In genomic region chr9:34795226-34795625, GRCm38 (mm10) we compare ENCODE assay signal across 16 mouse cellular contexts.
DNase-seq lines count a peak whose midpoint lies in the region; TF ChIP-seq lines count a peak whose summit lies in the region.
"Had no signal": no experiment of that assay in that cellular context is flagged by ENCODE, and none has a peak within 500 bp of the region (broad histone marks: within the 10 kb centered on the region; RNA-seq: fewer than 3 reads in every experiment).

No protein-coding gene starts in this region.

- H3K4me1 ChIP-seq in heart, adult 2 months (ENCODE audit: control insufficient read depth, insufficient read depth, low read length): peaks cover 4% of the 10 kb centered on the region
- H3K4me1 ChIP-seq in heart, embryonic 10.5 days: no peaks in the 10 kb centered on the region
- peaks cover 22% of the 10 kb centered on the region; the same call in 1 of the 2 replicates for H3K4me1 ChIP-seq in brown adipose tissue, adult 24 weeks (ENCODE audit: control insufficient read depth, insufficient read depth, insufficient read length, low read length)
- peaks cover 29% of the 10 kb centered on the region for H3K4me1 ChIP-seq in embryonic facial prominence, embryonic 10.5 days
- H3K4me1 ChIP-seq: embryonic facial prominence, embryonic 13.5 days had no signal

- no peaks in the 10 kb centered on the region for H3K27me3 ChIP-seq in heart, adult 2 months (ENCODE audit: control insufficient read depth, insufficient read depth, low read length)
- H3K27me3 ChIP-seq in heart, embryonic 10.5 days (ENCODE audit: insufficient read depth, poor library complexity, severe bottlenecking): no peaks in the 10 kb centered on the region
- no peaks in the 10 kb centered on the region for H3K27me3 ChIP-seq in embryonic facial prominence, embryonic 10.5 days (replicated peaks; ENCODE audit: low read depth, poor library complexity, severe bottlenecking)
- H3K27me3 ChIP-seq: embryonic facial prominence, embryonic 13.5 days; hindbrain, embryonic 15.5 days had no signal

- peaks cover 3% of the 10 kb centered on the region for H3K36me3 ChIP-seq in heart, adult 2 months (ENCODE audit: control insufficient read depth, insufficient read depth, low read length)
- H3K36me3 ChIP-seq in heart, embryonic 10.5 days: no peaks in the 10 kb centered on the region
- no peaks in the 10 kb centered on the region for H3K36me3 ChIP-seq in embryonic facial prominence, embryonic 10.5 days (replicated peaks)
- H3K36me3 ChIP-seq: embryonic facial prominence, embryonic 13.5 days; hindbrain, embryonic 15.5 days had no signal

- no peaks in the 10 kb centered on the region for H3K79me2 ChIP-seq in heart, adult 2 months (replicated peaks; ENCODE audit: control insufficient read depth, insufficient read depth, low read length)

- 44% methylated on average over 4 of the region's 4 CpGs for WGBS in heart, adult 2 months
- 63% methylated on average over 4 of the region's 4 CpGs for WGBS in heart, embryonic 10.5 days
- 36% methylated on average over 4 of the region's 4 CpGs for WGBS in embryonic facial prominence, embryonic 10.5 days

- no peak for TF ChIP-seq CTCF in heart, adult 2 months (IDR thresholded peaks at IDR 0.05)

- H3K9me3 ChIP-seq in heart, embryonic 10.5 days: no peaks in the 10 kb centered on the region
- no peaks in the 10 kb centered on the region for H3K9me3 ChIP-seq in embryonic facial prominence, embryonic 10.5 days
- H3K9me3 ChIP-seq: embryonic facial prominence, embryonic 13.5 days; forebrain, embryonic 13.5 days; hindbrain, embryonic 15.5 days had no signal

- DNase-seq in heart, adult 2 months: peak in 1 of 2 experiments; percentile 13
- no peak for DNase-seq in heart, embryonic 10.5 days (ENCODE audit: low spot score)
- no peak for DNase-seq in embryonic facial prominence, embryonic 10.5 days (ENCODE audit: low spot score)
- peak; percentile 5 for DNase-seq in skeletal muscle tissue, adult 2 months (ENCODE audit: low read depth, low spot score)
- DNase-seq in left cerebral cortex, adult 18-20 months (ENCODE audit: low spot score in 2 of 2): no peak
- DNase-seq: adrenal gland, adult 2 months; adrenal gland, postnatal 25 days; cerebellum, adult 2 months; cerebellum, postnatal 14 days; embryo, embryonic 11 days; forebrain, postnatal 0 days; kidney, adult 2 months had no signal

- no peak for TF ChIP-seq POLR2A in heart, adult 2 months (IDR thresholded peaks at IDR 0.05; ENCODE audit: insufficient read depth, low read depth, low read length)

- intact Hi-C loops in heart, adult 2 months (cut with DNase I): no loop called here

- TF ChIP-seq EP300 in heart, adult 2 months (IDR thresholded peaks at IDR 0.05; ENCODE audit: insufficient read depth, low read depth, low read length): no peak

- H3K4me3 ChIP-seq in heart, adult 2 months: no peak overlapping the region
- H3K4me3 ChIP-seq in heart, embryonic 10.5 days: no peak overlapping the region
- no peak overlapping the region for H3K4me3 ChIP-seq in brown adipose tissue, adult 24 weeks (ENCODE audit: insufficient read depth, low read depth, low read length)
- no peak overlapping the region for H3K4me3 ChIP-seq in embryonic facial prominence, embryonic 10.5 days
- H3K4me3 ChIP-seq: embryonic facial prominence, embryonic 13.5 days; forebrain, embryonic 13.5 days; hindbrain, embryonic 15.5 days had no signal

- H3K27ac ChIP-seq in heart, adult 2 months: peak overlapping the region; percentile 20
- H3K27ac ChIP-seq in heart, embryonic 10.5 days: no peak overlapping the region
- peak overlapping the region; percentile 86 for H3K27ac ChIP-seq in brown adipose tissue, adult 24 weeks (replicated peaks; ENCODE audit: low read depth, low read length)
- peak overlapping the region; percentile 70; the same call in 1 of the 2 replicates for H3K27ac ChIP-seq in embryonic facial prominence, embryonic 10.5 days (replicated peaks)
- H3K27ac ChIP-seq: embryonic facial prominence, embryonic 13.5 days; forebrain, embryonic 13.5 days; hindbrain, embryonic 15.5 days had no signal

- H3K9ac ChIP-seq in heart, adult 2 months (ENCODE audit: low read depth, low read length): no peak overlapping the region
- H3K9ac ChIP-seq: embryonic facial prominence, embryonic 13.5 days; forebrain, embryonic 13.5 days; forebrain, postnatal 0 days; hindbrain, embryonic 15.5 days had no signal
